In genomic region chr19:33223766-33224165, GRCm38 (mm10) we compare ENCODE assay signal across 8 mouse cellular contexts.
DNase-seq lines count a peak whose midpoint lies in the region; ATAC-seq lines count a peak whose summit lies in the region.

No protein-coding gene starts in this region.

- no peak overlapping the region for H3K9ac ChIP-seq in forebrain, embryonic 14.5 days (ENCODE audit: low read length)
- H3K9ac ChIP-seq in forebrain, embryonic 12.5 days, result no peak overlapping the region
- no peak overlapping the region for H3K9ac ChIP-seq in limb, embryonic 13.5 days
- H3K9ac ChIP-seq in midbrain, embryonic 15.5 days, result no peak overlapping the region

- peak overlapping the region; percentile 33 for H3K4me2 ChIP-seq in forebrain, embryonic 14.5 days (ENCODE audit: low read length)
- H3K4me2 ChIP-seq in forebrain, embryonic 12.5 days, result no peak overlapping the region; the same call in 1 of the 2 replicates
- H3K4me2 ChIP-seq in limb, embryonic 13.5 days (replicated peaks), result peak overlapping the region; percentile 17; the same call in 1 of the 2 replicates
- H3K4me2 ChIP-seq in midbrain, embryonic 15.5 days, result peak overlapping the region; percentile 43

- H3K27ac ChIP-seq in forebrain, embryonic 14.5 days (ENCODE audit: low read depth, low read length), result no peak overlapping the region
- no peak overlapping the region for H3K27ac ChIP-seq in forebrain, embryonic 12.5 days
- H3K27ac ChIP-seq in limb, embryonic 13.5 days, result no peak overlapping the region
- H3K27ac ChIP-seq in limb, embryonic 10.5 days, result no peak overlapping the region
- peak overlapping the region; percentile 78 for H3K27ac ChIP-seq in brown adipose tissue, adult 24 weeks (replicated peaks; ENCODE audit: low read depth, low read length)
- peak overlapping the region; percentile 38; the same call in 1 of the 2 replicates for H3K27ac ChIP-seq in midbrain, embryonic 15.5 days

- no peak overlapping the region for H3K4me3 ChIP-seq in forebrain, embryonic 14.5 days (ENCODE audit: low read depth, low read length)
- no peak overlapping the region for H3K4me3 ChIP-seq in forebrain, embryonic 12.5 days (replicated peaks)
- H3K4me3 ChIP-seq in limb, embryonic 13.5 days, result no peak overlapping the region
- no peak overlapping the region for H3K4me3 ChIP-seq in limb, embryonic 10.5 days
- 0 out of 2 replicates have a peak overlapping the region, but pooled peaks have one; percentile 12 for H3K4me3 ChIP-seq in brown adipose tissue, adult 24 weeks (ENCODE audit: insufficient read depth, low read depth, low read length)
- no peak overlapping the region; the same call in 1 of the 2 replicates for H3K4me3 ChIP-seq in midbrain, embryonic 15.5 days

- H3K9me3 ChIP-seq in forebrain, embryonic 14.5 days (replicated peaks; ENCODE audit: control insufficient read depth, low read length), result no peaks in the 10 kb centered on the region
- no peaks in the 10 kb centered on the region for H3K9me3 ChIP-seq in forebrain, embryonic 12.5 days
- H3K9me3 ChIP-seq in limb, embryonic 13.5 days, result no peaks in the 10 kb centered on the region
- no peaks in the 10 kb centered on the region for H3K9me3 ChIP-seq in limb, embryonic 10.5 days (replicated peaks)
- no peaks in the 10 kb centered on the region for H3K9me3 ChIP-seq in midbrain, embryonic 15.5 days

- peaks cover 4% of the 10 kb centered on the region; the same call in 1 of the 2 replicates for H3K4me1 ChIP-seq in forebrain, embryonic 14.5 days (ENCODE audit: control insufficient read depth, insufficient read depth, low read length)
- H3K4me1 ChIP-seq in forebrain, embryonic 12.5 days, result peaks cover 20% of the 10 kb centered on the region
- H3K4me1 ChIP-seq in limb, embryonic 13.5 days, result peaks cover 24% of the 10 kb centered on the region
- peaks cover 10% of the 10 kb centered on the region; the same call in 1 of the 2 replicates for H3K4me1 ChIP-seq in limb, embryonic 10.5 days
- H3K4me1 ChIP-seq in brown adipose tissue, adult 24 weeks (ENCODE audit: control insufficient read depth, insufficient read depth, insufficient read length, low read length), result no peaks in the 10 kb centered on the region
- H3K4me1 ChIP-seq in midbrain, embryonic 15.5 days, result peaks cover 27% of the 10 kb centered on the region

- ATAC-seq in forebrain, embryonic 14.5 days, result no peak
- ATAC-seq in forebrain, embryonic 12.5 days (ENCODE audit: low FRiP score), result no peak
- ATAC-seq in limb, embryonic 13.5 days (ENCODE audit: low FRiP score, low read depth), result no peak
- ATAC-seq in midbrain, embryonic 15.5 days (replicated peaks), result no peak
- ATAC-seq in erythroid progenitor cell, adult 5-6 weeks (replicated peaks; ENCODE audit: low FRiP score, poor library complexity, severe bottlenecking), result no peak

- DNase-seq in forebrain, embryonic 14.5 days (ENCODE audit: low spot score), result no peak
- no peak for DNase-seq in limb, embryonic 10.5 days (ENCODE audit: low spot score)
- DNase-seq in cerebellum, adult 18-20 months, result no peak

- no peaks in the 10 kb centered on the region for H3K27me3 ChIP-seq in forebrain, embryonic 14.5 days (replicated peaks; ENCODE audit: control insufficient read depth, insufficient read depth, low read length)
- H3K27me3 ChIP-seq in forebrain, embryonic 12.5 days, result 0 out of 2 replicates have a peak, but pooled peaks cover 5% of the 10 kb centered on the region
- peaks cover 28% of the 10 kb centered on the region for H3K27me3 ChIP-seq in limb, embryonic 13.5 days
- H3K27me3 ChIP-seq in limb, embryonic 10.5 days (ENCODE audit: low read depth, poor library complexity, severe bottlenecking), result no peaks in the 10 kb centered on the region
- H3K27me3 ChIP-seq in midbrain, embryonic 15.5 days (replicated peaks), result no peaks in the 10 kb centered on the region

- H3K36me3 ChIP-seq in forebrain, embryonic 14.5 days (ENCODE audit: control insufficient read depth, insufficient read depth, low read length), result no peaks in the 10 kb centered on the region
- H3K36me3 ChIP-seq in forebrain, embryonic 12.5 days (replicated peaks), result no peaks in the 10 kb centered on the region
- H3K36me3 ChIP-seq in limb, embryonic 13.5 days, result no peaks in the 10 kb centered on the region
- H3K36me3 ChIP-seq in limb, embryonic 10.5 days, result no peaks in the 10 kb centered on the region
- H3K36me3 ChIP-seq in midbrain, embryonic 15.5 days (replicated peaks), result no peaks in the 10 kb centered on the region

- 65% methylated on average over 5 of the region's 5 CpGs for WGBS in forebrain, embryonic 14.5 days
- 62% methylated on average over 5 of the region's 5 CpGs for WGBS in forebrain, embryonic 12.5 days
- 41% methylated on average over 5 of the region's 5 CpGs for WGBS in limb, embryonic 13.5 days
- WGBS in limb, embryonic 10.5 days, result 83% methylated on average over 5 of the region's 5 CpGs
- 51% methylated on average over 5 of the region's 5 CpGs for WGBS in midbrain, embryonic 15.5 days

Comparison
In these comparisons a context has a peak if more than half of its experiments do, and no peak if none do; other contexts are left out.
1. H3K27ac ChIP-seq: peak in brown adipose tissue, adult 24 weeks (single experiment) and midbrain, embryonic 15.5 days (single experiment); none in forebrain, embryonic 14.5 days (single experiment), forebrain, embryonic 12.5 days (single experiment), limb, embryonic 13.5 days (single experiment) and limb, embryonic 10.5 days (single experiment).